Mouse (Mus musculus): ENCODE results near the gene Zfp523. TPM values are rescaled to one million over a fixed set of nuclear protein-coding genes. Genes with fewer than 3 reads are reported as not detected.

The Zfp523 gene
- polyA plus RNA-seq, 1 experiment from 2014 or later: 32.4 TPM

DNA sequence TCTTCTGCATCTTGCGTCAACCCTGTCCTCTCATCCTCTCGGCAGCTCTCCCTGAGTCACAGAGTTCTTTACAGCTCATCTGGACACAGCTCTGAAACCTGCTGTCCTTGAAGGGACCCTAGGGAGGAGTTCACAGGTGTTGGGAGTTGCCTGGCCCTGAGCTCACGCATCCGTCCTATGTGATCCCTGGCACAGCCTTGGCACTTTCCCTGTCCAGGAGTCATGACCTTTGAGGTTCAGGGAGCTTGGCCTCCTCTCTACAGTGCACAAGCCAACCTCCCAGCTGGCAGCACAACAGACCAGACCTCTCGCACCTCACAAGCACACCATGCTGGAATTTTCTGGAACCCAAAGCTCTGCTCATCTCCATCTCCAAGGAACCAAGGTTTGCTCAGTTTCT, 63.9 kb downstream of the Zfp523 start:
- WGBS: 96% methylated on average over 5 of the region's 5 CpGs
- H3K36me3 ChIP-seq: peaks cover 21% of the 10 kb centered on the region

DNA sequence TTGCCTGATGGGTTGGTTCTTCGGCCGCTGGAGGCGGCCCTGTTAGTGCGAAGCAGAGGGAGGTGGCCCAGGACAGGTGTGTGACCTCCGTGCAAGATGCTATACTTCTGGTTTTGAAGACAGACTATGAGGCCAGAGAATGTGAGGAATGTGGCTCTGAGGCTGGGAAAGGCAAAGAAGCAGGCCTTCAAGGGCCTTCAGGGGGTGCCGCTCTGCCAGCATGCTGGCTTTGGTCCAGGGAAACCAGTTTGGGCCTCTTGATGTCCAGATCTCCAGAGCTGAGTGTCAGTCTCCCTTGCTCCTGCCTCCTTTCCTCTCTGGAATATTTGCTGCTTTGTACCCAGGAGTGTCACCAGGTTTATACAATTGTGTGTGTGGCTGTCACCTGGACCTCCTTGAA, 65.4 kb downstream of the Zfp523 start:
- peaks cover 21% of the 10 kb centered on the region for H3K36me3 ChIP-seq
- WGBS: 89% methylated on average over 6 of the region's 6 CpGs
- H3K27me3 ChIP-seq (ENCODE audit: low read depth, poor library complexity, severe bottlenecking): no peaks in the 10 kb centered on the region
- DNase-seq (ENCODE audit: low spot score): no peak
- no peak overlapping the region for H3K27ac ChIP-seq (replicated peaks)
- H3K4me1 ChIP-seq: peaks cover 11% of the 10 kb centered on the region
- H3K9me3 ChIP-seq (replicated peaks): no peaks in the 10 kb centered on the region
- H3K4me3 ChIP-seq: no peak overlapping the region

More for the DNA sequence above, 63.9 kb downstream of the Zfp523 start:
- H3K9me3 ChIP-seq (replicated peaks): no peaks in the 10 kb centered on the region
- no peak for DNase-seq (ENCODE audit: low spot score)
- H3K27ac ChIP-seq (replicated peaks): no peak overlapping the region
- no peak overlapping the region for H3K4me3 ChIP-seq
- no peaks in the 10 kb centered on the region for H3K27me3 ChIP-seq (ENCODE audit: low read depth, poor library complexity, severe bottlenecking)
- H3K4me1 ChIP-seq: peaks cover 9% of the 10 kb centered on the region

DNA sequence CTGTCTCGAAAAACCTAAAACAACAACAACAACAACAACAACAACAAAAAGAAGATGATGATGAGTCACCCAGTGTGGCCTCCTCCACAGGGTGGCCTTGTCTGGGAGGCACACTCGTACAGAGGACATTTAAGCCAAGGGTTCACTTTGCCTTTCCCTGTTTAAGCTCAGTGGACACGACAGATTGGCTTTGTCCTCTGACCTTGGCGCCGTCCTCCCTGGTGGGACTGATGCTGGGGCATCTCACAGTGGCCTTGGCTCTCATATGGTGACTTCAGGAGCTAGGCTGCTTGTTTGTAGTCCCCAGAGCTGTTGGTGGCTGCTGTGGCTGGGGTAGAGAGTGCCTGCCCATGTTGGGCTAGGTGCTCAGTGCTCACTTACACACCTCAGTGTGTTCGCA, 67.3 kb downstream of the Zfp523 start:
- peaks cover 20% of the 10 kb centered on the region for H3K36me3 ChIP-seq
- H3K27ac ChIP-seq (replicated peaks): no peak overlapping the region; the same call in 1 of the 2 replicates
- peaks cover 22% of the 10 kb centered on the region for H3K4me1 ChIP-seq
- no peak overlapping the region for H3K4me3 ChIP-seq
- H3K9me3 ChIP-seq (replicated peaks): no peaks in the 10 kb centered on the region
- WGBS: 87% methylated on average over 6 of the region's 6 CpGs
- DNase-seq (ENCODE audit: low spot score): no peak
- no peaks in the 10 kb centered on the region for H3K27me3 ChIP-seq (ENCODE audit: low read depth, poor library complexity, severe bottlenecking)

- WGBS: 44% methylated on average over 6 of the region's 6 CpGs
- H3K27ac ChIP-seq (replicated peaks): peak overlapping the region; percentile 38; the same call in 1 of the 2 replicates
- H3K9me3 ChIP-seq (replicated peaks): no peaks in the 10 kb centered on the region
- H3K4me3 ChIP-seq: no peak overlapping the region
- peaks cover 16% of the 10 kb centered on the region; the same call in 1 of the 2 replicates for H3K36me3 ChIP-seq
- H3K27me3 ChIP-seq (ENCODE audit: low read depth, poor library complexity, severe bottlenecking): no peaks in the 10 kb centered on the region
- H3K4me1 ChIP-seq: peaks cover 22% of the 10 kb centered on the region
- DNase-seq (ENCODE audit: low spot score): no peak
Measured at GRCm38 (mm10) chr17:28244714-28245113, 67.8 kb downstream of the Zfp523 start.

GRCm38 (mm10) chr17:28246640-28247039, 69.7 kb downstream of the Zfp523 start:
- Histone ChIP-seq H3K36me3 (0 out of 2 replicates have a peak, but pooled peaks cover under 1% of the 10 kb centered on the region), H3K4me1 (peaks cover 22% of the 10 kb centered on the region), H3K27ac (replicated peaks) (peak overlapping the region; percentile 55; the same call in 1 of the 2 replicates), H3K9me3 (replicated peaks) (no peaks in the 10 kb centered on the region), H3K27me3 (ENCODE audit: low read depth, poor library complexity, severe bottlenecking) (no peaks in the 10 kb centered on the region), H3K4me3 (no peak overlapping the region)
- DNase-seq (ENCODE audit: low spot score): no peak
- whole genome bisulfite sequencing: 82% methylated on average over 11 of the region's 11 CpGs

DNA sequence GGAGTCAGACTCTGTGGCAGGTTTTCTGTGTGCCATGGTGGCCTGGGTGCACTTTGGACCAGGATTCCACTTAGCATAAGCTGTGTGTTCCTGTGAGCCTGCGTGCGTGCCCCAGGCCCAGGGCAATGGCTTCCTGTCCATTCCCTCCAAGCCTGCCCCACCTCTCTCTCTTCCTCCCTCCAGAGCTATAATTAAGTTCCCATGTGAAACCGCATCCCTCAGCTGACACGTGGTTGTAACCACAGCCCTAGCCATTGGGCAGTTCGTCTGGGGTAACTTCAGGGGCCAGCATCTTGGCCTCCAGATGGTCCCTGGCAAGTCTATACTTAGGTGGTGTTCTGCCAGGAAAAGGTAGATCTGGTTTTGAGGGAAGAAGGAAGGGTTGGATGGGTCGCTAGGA, 70.7 kb downstream of the Zfp523 start:
- DNase-seq (ENCODE audit: low spot score): no peak
- 65% methylated on average over 6 of the region's 6 CpGs for WGBS
- Histone ChIP-seq H3K4me3 (no peak overlapping the region), H3K27me3 (ENCODE audit: low read depth, poor library complexity, severe bottlenecking) (no peaks in the 10 kb centered on the region), H3K27ac (replicated peaks) (peak overlapping the region; percentile 55), H3K36me3 (peaks cover 4% of the 10 kb centered on the region; the same call in 1 of the 2 replicates), H3K4me1 (peaks cover 27% of the 10 kb centered on the region), H3K9me3 (replicated peaks) (no peaks in the 10 kb centered on the region)

- DNase-seq (ENCODE audit: low spot score): no peak
- Histone ChIP-seq H3K4me1 (peaks cover 27% of the 10 kb centered on the region), H3K27ac (replicated peaks) (no peak overlapping the region), H3K36me3 (peaks cover 4% of the 10 kb centered on the region; the same call in 1 of the 2 replicates), H3K9me3 (replicated peaks) (no peaks in the 10 kb centered on the region), H3K4me3 (no peak overlapping the region), H3K27me3 (ENCODE audit: low read depth, poor library complexity, severe bottlenecking) (no peaks in the 10 kb centered on the region)
- WGBS: 84% methylated on average over 12 of the region's 12 CpGs
Measured at GRCm38 (mm10) chr17:28249062-28249461, 72.1 kb downstream of the Zfp523 start.

- DNase-seq (ENCODE audit: low spot score): no peak
- 91% methylated on average over 12 of the region's 12 CpGs for WGBS
- no peak overlapping the region for H3K4me3 ChIP-seq
- peaks cover 34% of the 10 kb centered on the region for H3K4me1 ChIP-seq
- no peak overlapping the region; the same call in 1 of the 2 replicates for H3K27ac ChIP-seq (replicated peaks)
- H3K9me3 ChIP-seq (replicated peaks): no peaks in the 10 kb centered on the region
- no peaks in the 10 kb centered on the region for H3K27me3 ChIP-seq (ENCODE audit: low read depth, poor library complexity, severe bottlenecking)
- peaks cover 4% of the 10 kb centered on the region; the same call in 1 of the 2 replicates for H3K36me3 ChIP-seq
Measured at GRCm38 (mm10) chr17:28251579-28252280, 74.8 kb downstream of the Zfp523 start.

DNA sequence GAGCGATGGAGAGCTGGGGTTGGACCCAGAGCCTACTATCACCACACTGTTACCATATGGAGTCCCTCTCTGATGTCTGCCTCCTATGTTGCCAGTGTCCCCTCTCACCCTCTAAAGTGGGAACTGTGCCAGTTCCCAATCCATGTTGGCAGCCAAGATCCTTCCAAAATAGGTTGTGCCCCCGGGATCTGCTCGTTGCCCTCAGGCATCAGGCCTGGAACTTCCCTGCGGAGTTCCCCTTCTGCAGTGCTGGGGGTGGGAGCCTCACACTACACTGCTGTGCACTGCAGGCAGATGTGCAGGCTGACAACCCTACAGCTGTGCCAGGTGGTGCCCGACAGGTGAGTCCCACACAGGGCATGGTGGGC, 75.3 kb downstream of the Zfp523 start:
- H3K27ac ChIP-seq (replicated peaks): no peak overlapping the region; the same call in 1 of the 2 replicates
- no peaks in the 10 kb centered on the region for H3K9me3 ChIP-seq (replicated peaks)
- WGBS: 95% methylated on average over 5 of the region's 5 CpGs
- no peak for DNase-seq (ENCODE audit: low spot score)
- peaks cover 4% of the 10 kb centered on the region; the same call in 1 of the 2 replicates for H3K36me3 ChIP-seq
- no peaks in the 10 kb centered on the region for H3K27me3 ChIP-seq (ENCODE audit: low read depth, poor library complexity, severe bottlenecking)
- H3K4me1 ChIP-seq: peaks cover 36% of the 10 kb centered on the region
- H3K4me3 ChIP-seq: no peak overlapping the region

DNA sequence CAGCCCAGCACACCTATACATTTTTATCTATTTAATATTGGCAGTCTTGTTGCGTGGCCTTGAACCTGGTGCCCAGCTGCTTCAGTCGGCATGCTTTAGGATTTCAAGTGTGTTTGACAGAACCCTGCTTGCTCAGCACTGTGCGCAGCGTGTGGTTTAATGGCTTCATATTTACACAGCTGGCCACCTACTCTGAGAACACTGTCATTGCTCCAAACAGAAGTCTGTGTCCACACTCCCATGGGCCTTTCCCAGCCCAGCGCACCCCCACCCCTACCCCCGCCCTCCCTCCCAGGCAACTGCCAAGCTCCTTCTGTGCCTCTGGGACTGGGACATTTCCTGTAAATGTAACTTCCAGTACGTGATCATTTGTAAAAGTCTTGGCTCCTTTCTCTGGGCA, 76.3 kb downstream of the Zfp523 start:
- Histone ChIP-seq H3K4me1 (peaks cover 36% of the 10 kb centered on the region), H3K27me3 (ENCODE audit: low read depth, poor library complexity, severe bottlenecking) (no peaks in the 10 kb centered on the region), H3K4me3 (no peak overlapping the region), H3K27ac (replicated peaks) (0 out of 2 replicates have a peak overlapping the region, but pooled peaks have one; percentile 13), H3K36me3 (peaks cover 4% of the 10 kb centered on the region; the same call in 1 of the 2 replicates), H3K9me3 (replicated peaks) (no peaks in the 10 kb centered on the region)
- 80% methylated on average over 7 of the region's 7 CpGs for WGBS
- DNase-seq (ENCODE audit: low spot score): peak; percentile 22

DNA sequence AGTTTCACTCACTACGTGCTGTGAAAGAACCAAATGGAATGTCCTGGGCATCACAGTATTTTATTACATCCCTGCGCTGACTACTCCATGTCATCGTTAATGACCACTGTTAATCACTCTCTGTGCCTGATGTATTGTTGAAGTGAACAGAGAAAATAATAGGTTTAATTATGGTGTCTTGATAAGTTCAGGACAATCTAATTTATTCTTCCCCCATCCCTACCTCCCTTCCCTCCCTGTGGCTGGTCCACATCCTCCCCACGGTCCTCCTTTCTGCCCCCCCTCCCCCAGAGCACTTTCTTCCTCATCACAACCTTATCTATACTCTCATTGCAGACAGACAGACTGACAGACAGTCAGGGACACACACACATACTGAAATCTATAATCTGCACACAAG, 77.9 kb downstream of the Zfp523 start:
- Histone ChIP-seq H3K36me3 (peaks cover 7% of the 10 kb centered on the region), H3K27me3 (ENCODE audit: low read depth, poor library complexity, severe bottlenecking) (no peaks in the 10 kb centered on the region), H3K9me3 (replicated peaks) (peaks cover 7% of the 10 kb centered on the region; the same call in 1 of the 2 replicates), H3K27ac (replicated peaks) (no peak overlapping the region), H3K4me1 (peaks cover 31% of the 10 kb centered on the region), H3K4me3 (no peak overlapping the region)
- WGBS: 77% methylated on average over 4 of the region's 4 CpGs
- no peak for DNase-seq (ENCODE audit: low spot score)

All from midbrain, embryonic 10.5 days (tissue).